Mouse (Mus musculus) left cerebral cortex, postnatal 10 days (tissue): ENCODE data around the gene Cox14. TPM values are rescaled to one million over a fixed set of nuclear protein-coding genes. Genes with fewer than 3 reads are reported as not detected.
"Not testable (repeated sequence)": the region's sequence is repeated elsewhere in the genome, so short reads cannot be mapped to it uniquely, and the experiment has no call there.

ENCODE experiments used
- DNase-seq, 2 experiments: peaks; one replicate each; pipeline ENCODE4 v3.0.0; 2021 to 2022; ENCODE audit warnings: low spot score in 2 of 2, mixed read lengths in 1 of 2; ENCODE audit errors: extremely low spot score in 1 of 2
- intact Hi-C: fragments of 180-260 bp; cut with DNase I; formaldehyde crosslinking; loops from one replicate; pipeline ENCODE4 v1.15.1; 2025
- total RNA-seq, 2 experiments: library from RNA; stranded (reverse); gene quantifications; 2 replicates each; pipeline ENCODE4 v1.2.3; 2021

Cox14 gene
- total RNA-seq, 2 experiments from 2014 or later: 96.8 to 99.0 TPM

DNA sequence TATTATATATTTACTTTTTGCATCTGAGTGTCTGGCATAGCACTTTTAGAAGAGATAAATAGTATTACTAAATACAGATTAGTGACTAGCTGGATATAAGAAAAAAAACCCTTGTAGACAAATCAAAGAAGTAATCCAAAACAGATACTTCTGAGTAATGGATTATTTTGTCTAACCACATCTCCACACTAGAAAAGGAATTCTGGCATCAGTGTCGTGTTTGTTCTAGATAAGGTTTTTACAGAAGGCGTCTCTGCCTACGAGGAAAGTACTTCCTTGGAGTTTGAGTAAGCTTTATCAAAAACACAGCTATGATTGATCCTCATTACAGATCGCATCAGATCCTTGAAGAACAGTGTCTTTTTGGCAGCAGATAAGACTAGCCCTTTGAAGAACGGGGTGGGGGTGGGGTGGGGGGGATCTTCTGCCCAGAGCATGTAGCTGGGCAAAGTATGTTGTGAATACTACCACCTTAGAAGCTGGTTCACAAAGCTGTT lies 45.6 kb downstream of the Cox14 start:
- intact Hi-C loops: loop anchor here (5.0 kb wide), 1 partner anchor 44 kb away; the partner anchor contains the start of gene Cox14
- DNase-seq: no peak

GRCm38 (mm10) chr15:99771601-99772276 lies 46.3 kb downstream of the Cox14 start:
- no peak for DNase-seq
- intact Hi-C loops: loop anchor here (5.0 kb wide), 1 partner anchor 44 kb away; the partner anchor contains the start of gene Cox14

GRCm38 (mm10) chr15:99772277-99772880 lies 47.0 kb downstream of the Cox14 start:
- intact Hi-C loops: loop anchor here (5.0 kb wide), 1 partner anchor 45 kb away; the partner anchor contains the start of gene Cox14
- peak; percentile 69 to 94 for DNase-seq

GRCm38 (mm10) chr15:99772881-99772924 lies 47.3 kb downstream of the Cox14 start, which contains the start of gene Cers5:
Gene Cers5, minus strand, starts transcription at chr15:99772885.
- intact Hi-C loops: loop anchor here (5.0 kb wide), 1 partner anchor 45 kb away; the partner anchor contains the start of gene Cox14

DNA sequence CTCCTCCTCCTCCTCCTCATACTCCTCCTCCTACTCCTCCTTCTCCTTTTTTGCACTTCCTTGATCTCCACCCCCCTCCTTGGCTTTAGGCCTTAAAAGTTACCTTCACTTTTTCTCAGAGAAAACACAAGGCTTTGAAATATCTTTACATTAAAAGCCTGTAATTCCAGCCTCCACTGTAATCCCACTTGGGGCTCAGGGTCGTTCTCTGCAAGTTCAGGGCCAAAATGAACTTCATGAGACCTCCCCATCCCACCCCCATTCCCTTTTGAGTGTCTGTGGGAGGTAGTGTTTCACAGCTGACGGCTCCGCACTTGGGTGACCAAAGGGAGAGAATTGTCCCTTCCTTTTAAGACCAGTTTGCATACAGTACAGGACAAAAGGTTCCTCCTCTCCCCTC lies 47.5 kb downstream of the Cox14 start:
- DNase-seq: no peak
- intact Hi-C loops: loop anchor here (5.0 kb wide), 1 partner anchor 46 kb away; the partner anchor contains the start of gene Cox14

More at GRCm38 (mm10) chr15:99772881-99772924, 47.3 kb downstream of the Cox14 start, which contains the start of gene Cers5:
- not testable (repeated sequence) for DNase-seq

Other genes starting within 250 kb of the Cox14 start
- gene Faim2, start 197.5 kb upstream of the Cox14 start, total RNA-seq: 100 to 1,000 TPM; 130 to 135 TPM
- not detected for gene Aqp2, start 146.6 kb upstream of the Cox14 start, total RNA-seq
- gene Aqp5, start 134.8 kb upstream of the Cox14 start, total RNA-seq: 1 to 10 TPM; 1.7 to 1.9 TPM
- gene Aqp6, start 124.2 kb upstream of the Cox14 start, total RNA-seq: under 1 TPM in 1 of 2 experiments, not detected in 1; 0.15 TPM
- gene Racgap1, start 74.0 kb upstream of the Cox14 start, total RNA-seq: 10 to 100 TPM; 15.6 to 16.9 TPM
- 10 to 100 TPM; 94.8 to 99.2 TPM for gene Asic1, start 55.2 kb upstream of the Cox14 start, total RNA-seq
- gene Smarcd1, start 23.5 kb upstream of the Cox14 start, total RNA-seq: 100 to 1,000 TPM; 126 to 129 TPM
- 1 to 10 TPM; 1.6 to 4.7 TPM for gene Gm17349, start 20.1 kb upstream of the Cox14 start, total RNA-seq
- 10 to 100 TPM; 13.9 to 16.9 TPM for gene Gpd1, start 8.1 kb upstream of the Cox14 start, total RNA-seq
- 10 to 100 TPM; 43.6 to 47.2 TPM for gene Cers5, start 47.3 kb downstream of the Cox14 start, total RNA-seq
- gene Lima1, start 149.8 kb downstream of the Cox14 start, total RNA-seq: 1 to 10 TPM; 8.2 to 9.8 TPM
- not detected for gene Fam186a, start 241.4 kb downstream of the Cox14 start, total RNA-seq
- 10 to 100 TPM; 47.2 to 53.2 TPM for gene Larp4, start 244.4 kb downstream of the Cox14 start, total RNA-seq